Mouse (Mus musculus) lung, adult 18-20 months (tissue): Measurements from ENCODE around the gene Gm17545.

ENCODE experiments used
- DNase-seq, 2 experiments: peaks; one replicate each; pipeline ENCODE4 v3.0.0; 2022; ENCODE audit warnings: mixed read lengths in 2 of 2

The Gm17545 gene

GRCm38 (mm10) chr9:22445123-22445522 is 9.0 kb upstream of the Gm17545 start:
- DNase-seq, result no peak

- DNase-seq, result peak in 1 of 2 experiments; percentile 9
Measured at GRCm38 (mm10) chr9:22447213-22447612, 6.9 kb upstream of the Gm17545 start.

- no peak for DNase-seq
Measured at GRCm38 (mm10) chr9:22448420-22448819, 5.7 kb upstream of the Gm17545 start.

DNA sequence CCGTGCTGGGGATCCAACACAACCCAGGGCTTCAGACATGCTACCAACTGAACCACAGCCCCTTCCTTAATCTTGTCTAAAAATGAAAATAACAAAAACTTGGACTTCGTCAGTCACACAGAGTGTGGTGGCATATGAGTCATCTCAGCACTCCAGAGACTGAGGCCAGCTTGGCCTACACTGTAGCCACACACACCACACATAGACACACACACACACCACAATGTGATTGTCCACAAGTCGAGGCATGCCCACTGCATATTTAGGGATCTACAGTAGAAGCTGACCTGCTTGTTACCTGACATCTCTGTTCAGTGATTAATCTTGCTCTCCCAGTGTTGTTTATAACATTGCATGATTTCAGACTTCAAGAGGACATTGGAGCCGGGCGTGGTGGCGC is 4.9 kb upstream of the Gm17545 start:
- no peak for DNase-seq

DNA sequence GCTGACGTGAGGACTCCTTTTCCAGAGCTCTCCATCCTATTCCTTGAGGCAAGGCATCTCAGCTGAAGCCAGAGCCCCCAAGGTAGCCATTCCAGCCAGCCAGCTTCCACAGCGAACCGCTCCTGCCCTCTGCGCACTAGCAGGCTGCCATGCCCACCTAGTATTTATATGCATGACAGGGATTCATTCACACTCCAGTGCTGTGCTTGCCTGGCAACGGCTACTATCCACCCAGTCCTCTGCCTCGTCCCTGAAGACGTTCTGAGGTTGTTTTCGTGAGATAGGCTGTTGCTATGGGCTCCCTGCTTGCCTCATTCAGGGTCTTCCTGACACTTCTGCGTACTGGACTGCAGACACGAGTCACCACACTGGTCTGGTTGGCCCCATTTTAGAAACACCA is 1.4 kb upstream of the Gm17545 start:
- DNase-seq, result no peak

DNA sequence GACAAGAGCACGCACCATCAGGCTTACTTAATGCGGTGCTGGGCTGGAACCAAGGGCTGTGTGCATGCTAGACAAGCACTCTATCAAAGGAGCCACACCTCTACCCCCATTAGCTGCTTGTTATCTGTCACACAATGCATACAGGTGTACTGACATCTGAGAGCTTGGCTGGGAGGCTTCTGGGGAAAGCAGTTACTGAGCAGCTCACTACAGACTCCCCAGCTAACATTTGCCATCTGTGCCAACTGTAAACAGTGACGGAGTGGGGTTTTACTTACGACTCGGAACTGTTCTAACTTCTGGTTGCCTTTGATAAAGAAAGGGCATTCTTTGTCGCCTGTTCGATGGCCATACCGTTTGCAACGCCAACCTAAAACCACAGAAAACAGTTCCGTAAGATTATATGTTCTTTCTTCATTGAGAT is 577 bp upstream of the Gm17545 start:
- DNase-seq, result no peak

GRCm38 (mm10) chr9:22455041-22455440 is 951 bp downstream of the Gm17545 start:
- DNase-seq, result no peak

GRCm38 (mm10) chr9:22457142-22457835 is 3.2 kb downstream of the Gm17545 start:
- DNase-seq, result peak in 1 of 2 experiments; percentile 9

GRCm38 (mm10) chr9:22461946-22462345 is 7.9 kb downstream of the Gm17545 start:
- DNase-seq, result peak in 1 of 2 experiments; percentile 24

DNA sequence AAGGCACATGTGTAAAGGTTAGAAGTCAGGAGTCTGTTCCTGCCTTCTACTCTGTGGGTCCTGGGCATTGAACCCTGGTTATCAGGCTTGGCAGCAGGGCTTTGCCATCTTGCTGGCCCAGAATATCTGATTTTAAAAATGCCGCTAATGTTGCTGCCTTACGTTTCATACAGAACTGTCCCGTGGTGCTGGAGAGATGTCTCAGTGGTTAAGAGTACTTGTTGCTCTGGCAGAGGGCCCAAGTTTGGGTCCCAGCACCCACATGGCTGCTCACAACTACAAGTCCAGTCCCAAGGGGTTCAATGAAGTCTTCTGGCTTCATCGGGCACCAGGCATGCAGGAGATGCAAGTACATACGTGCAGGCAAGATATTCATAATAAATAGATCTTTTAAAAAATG is 12.1 kb downstream of the Gm17545 start:
- no peak for DNase-seq

DNA sequence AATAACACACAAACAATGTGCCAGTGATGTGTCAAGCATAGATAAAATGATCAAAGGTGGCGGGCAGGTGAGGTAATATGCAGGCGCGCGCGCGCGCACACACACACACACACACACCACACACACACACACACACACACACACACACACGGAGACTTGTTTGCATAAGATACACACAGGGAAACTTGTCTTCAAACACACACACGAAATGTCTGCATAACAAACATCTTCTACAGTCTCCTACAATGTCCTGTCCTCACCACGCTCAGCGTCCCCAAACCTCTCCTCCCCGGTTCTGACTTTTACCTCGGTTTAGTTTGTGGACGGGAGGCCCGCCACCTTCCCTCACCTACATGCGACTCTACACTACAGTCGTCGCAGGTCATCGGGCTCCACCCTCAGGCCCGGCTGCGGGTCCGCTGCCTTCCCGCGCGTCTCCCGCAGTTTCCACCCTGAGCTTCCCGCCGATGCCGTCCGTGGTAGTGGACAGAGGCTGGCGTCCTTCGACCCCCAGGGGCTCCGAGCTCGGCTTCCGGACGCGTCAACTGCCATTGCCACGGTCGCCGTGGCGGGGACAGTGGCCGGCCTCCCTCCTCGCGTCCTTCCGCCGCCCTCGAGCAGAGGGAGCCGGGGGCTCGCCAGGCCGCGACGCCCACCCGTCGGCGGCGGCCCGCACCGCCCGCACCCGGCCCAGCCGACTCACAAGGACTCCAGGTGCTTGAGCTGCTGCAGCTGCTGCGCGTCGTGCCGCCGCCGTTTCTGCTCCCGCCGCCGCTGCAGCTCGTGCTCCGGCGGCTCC is 13.5 kb downstream of the Gm17545 start:
- DNase-seq, result peak; percentile 24 to 33

DNA sequence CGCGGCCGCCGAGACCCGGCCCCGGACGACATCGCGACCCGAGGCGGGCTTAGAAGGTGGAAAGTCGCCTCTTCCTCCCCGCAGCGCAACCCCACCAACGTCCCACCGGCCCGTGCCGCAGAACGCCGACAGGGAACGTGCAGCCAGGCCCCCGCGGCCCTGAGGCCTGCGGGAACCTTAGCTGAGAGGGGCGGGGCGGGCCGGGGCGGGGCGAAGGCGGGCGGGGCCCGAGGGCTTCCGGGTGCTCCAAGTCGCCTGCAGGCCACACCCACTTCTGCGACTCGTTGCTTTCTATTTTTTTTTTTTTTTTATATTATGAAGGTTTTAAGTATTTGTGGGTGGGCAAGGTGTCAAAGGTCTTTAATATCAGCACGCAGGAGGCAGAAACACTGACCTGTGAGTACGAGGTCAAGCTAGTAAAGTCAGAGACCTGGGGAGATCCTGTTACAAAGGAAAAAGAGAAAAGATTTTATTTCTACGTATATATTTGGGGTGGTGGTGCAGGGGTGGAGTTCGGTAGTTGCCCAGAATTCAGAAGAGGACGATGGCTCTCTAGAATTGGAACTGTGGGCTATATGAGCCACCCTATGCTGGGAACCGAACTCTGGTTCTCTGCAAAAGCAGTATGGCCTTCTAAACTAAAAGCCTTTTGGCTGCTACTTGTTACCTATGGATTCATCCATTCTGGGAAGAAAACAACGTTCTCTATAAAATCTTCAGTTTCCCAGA is 14.2 kb downstream of the Gm17545 start:
- peak; percentile 55 to 64 for DNase-seq

GRCm38 (mm10) chr9:22468899-22469259 is 14.8 kb downstream of the Gm17545 start:
- no peak for DNase-seq

GRCm38 (mm10) chr9:22469643-22470042 is 15.6 kb downstream of the Gm17545 start, which contains the start of gene Rp9:
Rp9 (minus strand) TSS chr9:22469743.
- DNase-seq, result no peak

DNA sequence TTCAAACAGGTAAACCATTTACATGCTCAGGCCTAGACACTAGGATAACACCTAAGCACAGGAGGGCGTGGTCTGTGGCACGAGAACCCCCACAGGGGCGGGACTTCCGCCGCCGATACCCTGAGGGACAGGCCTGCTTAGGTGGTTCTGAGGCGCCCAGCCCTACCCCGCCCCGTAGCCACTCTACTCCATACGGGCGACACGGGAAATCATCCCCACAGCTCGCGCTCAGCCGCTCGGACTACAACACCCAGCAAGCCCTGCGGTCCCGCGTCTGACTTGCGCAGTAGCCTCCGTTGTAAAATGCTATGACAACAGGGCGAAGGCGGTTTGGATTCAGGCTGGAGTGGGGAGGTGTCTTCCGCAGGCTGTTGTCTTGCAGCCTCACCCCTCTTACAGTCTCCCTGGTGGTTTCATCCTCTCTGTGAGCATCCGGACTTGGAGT is 21.4 kb downstream of the Gm17545 start, which contains the start of gene Bbs9:
Gene Bbs9 (plus strand): TSS at position 292 of the 445 bp plus-strand sequence.
- DNase-seq, result peak; percentile 95 to 96

DNA sequence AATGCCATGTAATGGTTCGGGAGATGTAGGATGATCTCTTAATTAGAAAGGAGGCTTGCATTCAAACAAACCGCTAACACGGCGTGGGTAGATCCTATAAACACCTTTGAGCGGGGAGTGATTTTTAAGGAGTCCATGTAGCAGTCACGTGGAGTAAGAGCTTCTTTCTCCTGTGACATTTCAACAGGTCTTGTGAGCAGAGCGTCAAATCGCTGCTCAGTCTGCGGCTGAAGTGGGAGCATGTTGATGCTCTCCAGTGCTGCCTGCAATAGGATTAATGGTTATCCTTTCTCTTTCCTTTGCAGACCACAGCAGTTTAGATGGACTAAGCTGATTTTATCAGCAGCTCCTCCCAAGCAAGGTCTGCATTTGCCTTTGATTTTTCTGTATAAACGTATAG is 22.2 kb downstream of the Gm17545 start:
- no peak for DNase-seq

DNA sequence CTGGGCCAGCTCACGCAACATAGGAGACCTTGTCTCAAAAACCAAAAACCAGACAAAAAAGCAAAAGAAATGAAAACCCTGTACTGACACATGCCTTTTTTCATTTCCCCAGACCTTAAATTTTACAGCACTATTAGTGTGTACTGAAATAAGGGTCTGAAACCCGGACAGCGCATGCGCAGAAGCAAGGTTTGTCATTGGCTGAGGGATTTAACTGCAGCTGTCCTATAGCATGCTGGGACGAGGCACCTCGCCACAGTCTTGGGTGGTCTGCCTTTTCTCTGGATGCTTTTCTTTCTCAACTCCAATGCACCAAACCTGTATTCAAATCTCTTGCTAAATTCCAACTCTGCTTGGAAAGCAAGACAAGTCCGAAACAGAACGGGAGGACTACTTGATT is 24.9 kb downstream of the Gm17545 start:
- no peak for DNase-seq

DNA sequence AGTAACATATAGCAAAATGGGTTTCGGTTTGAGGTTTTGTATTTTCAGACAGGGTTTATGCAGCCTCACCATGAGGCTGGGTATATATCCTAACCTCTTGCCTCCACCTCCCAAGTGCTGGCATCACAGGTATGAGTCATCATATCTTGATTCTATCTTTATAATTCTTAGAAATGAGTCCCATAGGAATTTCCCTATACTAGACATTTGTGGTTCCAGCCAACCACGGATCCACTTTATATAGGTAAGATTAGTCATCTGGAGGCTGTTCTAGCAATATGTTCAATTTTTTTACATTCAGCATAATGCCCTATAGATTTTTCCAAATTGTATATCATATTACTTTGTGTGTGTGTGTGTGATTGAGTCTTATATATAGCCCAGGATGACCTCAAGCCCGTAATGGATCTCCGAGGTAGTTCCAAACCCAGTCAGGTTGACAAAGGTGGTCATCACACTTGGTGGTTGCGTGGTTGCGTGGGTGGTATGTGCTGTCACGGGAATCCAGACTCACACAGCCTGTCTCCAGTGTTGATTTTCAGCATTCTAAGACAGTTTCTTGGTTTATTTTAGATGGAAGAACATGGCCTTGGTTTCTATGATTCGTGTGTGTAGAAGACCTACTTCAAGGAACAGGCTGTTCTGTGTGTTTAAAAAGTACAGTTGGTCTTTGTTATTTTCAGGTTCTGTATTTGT is 29.9 kb downstream of the Gm17545 start:
- DNase-seq, result no peak

DNA sequence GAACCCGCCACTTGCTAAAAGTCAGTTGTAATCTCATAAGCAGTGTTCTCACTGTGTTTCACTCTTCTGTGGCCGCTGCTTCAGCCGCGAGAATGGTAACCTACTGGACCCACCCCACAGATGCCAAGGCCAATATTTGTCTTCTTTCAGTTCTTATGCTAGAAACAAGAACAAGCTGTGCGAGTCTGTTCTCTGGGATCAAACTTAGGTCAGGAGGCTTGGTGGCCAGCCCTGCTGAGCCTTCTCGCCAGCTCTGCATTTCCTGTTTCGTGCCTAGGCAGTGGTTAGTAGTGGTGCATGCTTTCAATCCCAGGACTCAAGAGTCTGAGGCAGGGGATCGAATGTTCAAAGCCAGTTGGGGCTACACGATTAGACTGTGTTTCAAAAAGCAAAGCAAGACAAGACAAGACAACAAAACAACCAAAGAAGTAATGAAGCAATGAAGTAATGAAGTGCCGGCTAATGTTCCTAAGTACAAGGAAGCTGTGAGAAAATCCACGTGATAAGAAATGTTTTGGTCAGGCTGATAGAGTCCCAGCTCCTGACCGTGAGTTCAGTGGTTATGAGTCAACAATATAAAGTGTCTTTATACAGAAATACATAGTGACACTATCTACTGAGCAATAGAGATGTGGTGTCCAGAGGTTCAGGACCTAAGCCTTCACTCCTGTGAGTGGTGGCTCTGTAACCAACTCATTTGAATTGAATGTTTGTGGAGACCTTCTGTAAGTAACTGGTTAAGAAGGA is 30.6 kb downstream of the Gm17545 start:
- peak; percentile 46 to 69 for DNase-seq

GRCm38 (mm10) chr9:22486211-22486610 is 32.1 kb downstream of the Gm17545 start:
- DNase-seq, result no peak

DNA sequence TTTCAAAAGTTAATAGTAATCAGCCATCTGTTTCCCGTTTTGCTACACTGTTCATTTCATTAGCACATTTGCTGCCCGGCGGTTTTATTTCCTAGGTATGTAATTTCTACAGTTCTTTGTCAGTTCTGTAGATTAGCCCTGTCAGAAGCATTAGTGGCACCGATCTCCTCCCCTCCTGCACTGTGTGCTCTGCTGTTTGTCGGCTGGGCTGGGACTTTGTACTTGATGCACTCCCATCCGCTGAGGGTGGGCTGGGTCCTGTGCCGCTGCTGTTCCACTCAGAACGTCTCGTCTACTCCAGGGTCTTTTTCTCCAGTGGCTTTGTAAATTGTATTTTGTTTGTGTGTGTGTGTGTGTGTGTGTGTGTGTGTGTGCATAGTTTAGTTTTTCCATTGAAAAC is 34.9 kb downstream of the Gm17545 start:
- DNase-seq, result no peak
